Mouse (Mus musculus) MEL (cell line): Measurements from ENCODE around the gene Cachd1.

Source experiments
- CTCF ChIP-seq, 3 experiments: IDR thresholded peaks in 2 of 3; conservative IDR thresholded peaks in 1 of 3; 2 replicates each; pipeline ENCODE4 v1.5.1; 2011 to 2012; ENCODE audit warnings: low read length in 3 of 3, low read depth in 2 of 3, mild to moderate bottlenecking in 2 of 3, improper control_type of control experiment in 1 of 3, inconsistent platforms in 1 of 3, mixed read lengths in 1 of 3, moderate library complexity in 1 of 3; ENCODE audit not compliant: control insufficient read depth in 1 of 3, insufficient read depth in 1 of 3, poor library complexity in 1 of 3, severe bottlenecking in 1 of 3
- E2F4 ChIP-seq: IDR thresholded peaks from 2 replicates; pipeline ENCODE4 v1.6.1; 2011; ENCODE audit warnings: low read depth, low read length, improper control_type of control experiment, borderline replicate concordance
- ELF1 ChIP-seq: IDR thresholded peaks from 2 replicates; pipeline ENCODE4 v1.6.1; 2014; ENCODE audit warnings: low read depth, mild to moderate bottlenecking, inconsistent platforms, low read length, improper control_type of control experiment, moderate library complexity
- GABPA ChIP-seq: IDR thresholded peaks from 2 replicates; pipeline ENCODE4 v1.6.1; 2012; ENCODE audit warnings: low read depth, mild to moderate bottlenecking, inconsistent platforms, low read length, improper control_type of control experiment, moderate library complexity
- KAT2A ChIP-seq: conservative IDR thresholded peaks from 2 replicates; pipeline ENCODE4 v1.6.1; 2012; ENCODE audit warnings: low read depth, low read length, improper control_type of control experiment, inconsistent platforms
- MYC ChIP-seq: IDR thresholded peaks from 2 replicates; pipeline ENCODE4 v1.6.1; 2011; ENCODE audit warnings: low read depth, mild to moderate bottlenecking, low read length, improper control_type of control experiment, moderate library complexity
- NRF1 ChIP-seq: IDR thresholded peaks from 2 replicates; pipeline ENCODE4 v1.6.1; 2014; ENCODE audit warnings: low read depth, mild to moderate bottlenecking, inconsistent platforms, low read length, improper control_type of control experiment, moderate library complexity; ENCODE audit not compliant: poor library complexity, insufficient read depth, severe bottlenecking
- POLR2A ChIP-seq, 2 experiments: IDR thresholded peaks; 2 replicates each; pipeline ENCODE4 v1.6.1; 2011 to 2012; ENCODE audit warnings: low read length in 2 of 2, mild to moderate bottlenecking in 2 of 2, control low read depth in 1 of 2, improper control_type of control experiment in 1 of 2, low read depth in 1 of 2, moderate library complexity in 1 of 2; ENCODE audit not compliant: control insufficient read depth in 1 of 2, insufficient read depth in 1 of 2, poor library complexity in 1 of 2
- POLR2AphosphoS2 ChIP-seq: IDR thresholded peaks from 2 replicates; pipeline ENCODE4 v1.6.1; 2011; ENCODE audit warnings: low read length, improper control_type of control experiment
- ZNF384 ChIP-seq: IDR thresholded peaks from 2 replicates; pipeline ENCODE4 v1.6.1; 2012; ENCODE audit warnings: low read depth, mild to moderate bottlenecking, inconsistent platforms, low read length, improper control_type of control experiment

DNA sequence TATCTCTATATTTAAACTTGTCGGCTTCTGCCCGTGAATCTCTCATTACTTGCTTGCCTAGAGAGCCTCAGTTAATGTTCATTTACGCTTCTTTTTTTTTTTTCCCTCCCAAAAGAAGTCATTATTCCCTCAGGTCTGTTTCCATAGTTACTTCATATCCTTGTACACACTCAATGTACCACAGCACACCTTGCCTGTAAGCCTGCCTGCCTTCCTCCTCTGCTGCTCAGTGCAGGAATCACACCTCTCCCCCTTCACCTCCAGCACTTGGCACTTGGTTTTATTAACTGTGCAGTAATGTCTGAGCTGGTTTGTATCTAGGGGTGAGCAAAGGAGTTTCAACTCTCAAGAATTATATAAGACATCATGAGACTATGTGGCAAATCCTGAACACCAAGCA is 121.5 kb downstream of the Cachd1 start:
- TF ChIP-seq POLR2AphosphoS2 (no peak), KAT2A (no peak), CTCF (IDR thresholded peaks at IDR 0.05 in 2 of 3, conservative IDR thresholded peaks at IDR 0.05 in 1 of 3; ENCODE audit: control insufficient read depth in 1 of 3, insufficient read depth in 1 of 3, low read depth in 2 of 3, low read length in 3 of 3, poor library complexity in 1 of 3, severe bottlenecking in 1 of 3) (no peak), POLR2A (IDR thresholded peaks at IDR 0.05; ENCODE audit: control insufficient read depth in 1 of 2, insufficient read depth in 1 of 2, low read depth in 1 of 2, low read length in 2 of 2, poor library complexity in 1 of 2) (no peak), ELF1 (no peak), GABPA (no peak), NRF1 (no peak), MYC (no peak), ZNF384 (no peak), E2F4 (no peak)
